Mouse (Mus musculus) ES-E14 (cell line): ENCODE data around the gene Fgf23. TPM values are rescaled to one million over a fixed set of nuclear protein-coding genes. Genes with fewer than 3 reads are reported as not detected.

Experiments
- DNase-seq: peaks from one replicate; pipeline ENCODE4 v3.0.0-alpha.2; 2013; ENCODE audit warnings: low read depth, low spot score
- H3K27ac ChIP-seq: 2 replicates; pipeline ENCODE4 v1.5.1; 2012; ENCODE audit warnings: low read depth, mild to moderate bottlenecking, low read length, moderate library complexity, mixed read lengths; ENCODE audit not compliant: poor library complexity, insufficient read depth, severe bottlenecking
- H3K36me3 ChIP-seq: 2 replicates; pipeline ENCODE4 v1.6.1; 2012; ENCODE audit warnings: mild to moderate bottlenecking, low read length, moderate library complexity, mixed read lengths; ENCODE audit not compliant: control insufficient read depth, poor library complexity, insufficient read depth, severe bottlenecking
- H3K4me1 ChIP-seq, 2 experiments: fragments of 150-350 bp in 1 of 2; sonication (generic) in 1 of 2; 2 replicates each; pipeline ENCODE4 v1.6.1; 2012; ENCODE audit warnings: low read length in 2 of 2, mild to moderate bottlenecking in 1 of 2, mixed read lengths in 1 of 2; ENCODE audit not compliant: control insufficient read depth in 2 of 2, insufficient read depth in 2 of 2, poor library complexity in 1 of 2
- H3K4me3 ChIP-seq, 2 experiments: fragments of 150-350 bp in 1 of 2; sonication (generic) in 1 of 2; 2 replicates each; pipeline ENCODE4 v1.5.1; 2012; ENCODE audit warnings: low read length in 2 of 2, low read depth in 1 of 2, mild to moderate bottlenecking in 1 of 2, mixed read lengths in 1 of 2; ENCODE audit not compliant: insufficient read depth in 1 of 2, poor library complexity in 1 of 2, severe bottlenecking in 1 of 2
- H3K9ac ChIP-seq: 2 replicates; pipeline ENCODE4 v1.6.1; 2012; ENCODE audit warnings: low read depth, mild to moderate bottlenecking, low read length, mixed read lengths; ENCODE audit not compliant: poor library complexity, insufficient read depth, severe bottlenecking
- H3K9me3 ChIP-seq: fragments of 150-350 bp; sonication (generic); 2 replicates; pipeline ENCODE4 v1.6.1; 2012; ENCODE audit warnings: low read depth, mild to moderate bottlenecking, low read length; ENCODE audit not compliant: control insufficient read depth, insufficient read depth
- CHD2 ChIP-seq: IDR thresholded peaks from 2 replicates; pipeline ENCODE4 v1.6.1; 2014; ENCODE audit warnings: mild to moderate bottlenecking, low read depth, low read length, inconsistent platforms
- HCFC1 ChIP-seq: IDR thresholded peaks from 2 replicates; pipeline ENCODE4 v1.6.1; 2012; ENCODE audit warnings: low read length, inconsistent platforms, borderline replicate concordance; ENCODE audit not compliant: insufficient read depth
- MAFK ChIP-seq: IDR thresholded peaks from 2 replicates; pipeline ENCODE4 v1.6.1; 2014; ENCODE audit warnings: mild to moderate bottlenecking, low read depth, low read length, inconsistent platforms; ENCODE audit not compliant: insufficient read depth
- ZC3H11A ChIP-seq: IDR thresholded peaks from 2 replicates; pipeline ENCODE4 v1.6.1; 2012; ENCODE audit warnings: low read depth, mild to moderate bottlenecking, inconsistent platforms, low read length, borderline replicate concordance
- ZNF384 ChIP-seq: IDR thresholded peaks from 2 replicates; pipeline ENCODE4 v1.6.1; 2012; ENCODE audit warnings: low read depth, low read length, inconsistent platforms
- in situ Hi-C, 2 experiments: fragments of 600-800 bp; cut with MboI; formaldehyde crosslinking; loops; one replicate each; pipeline ENCODE4 v1.15.1; 2025; ENCODE audit warnings: low sequenced_read_pairs in 2 of 2, inconsistent platforms in 1 of 2; ENCODE audit not compliant: unreplicated experiment in 2 of 2
- total RNA-seq: library from RNA; depleted of rRNA; stranded (reverse); fragments of 300-350 nt; gene quantifications from 2 replicates; pipeline ENCODE4 v1.2.3, GENCODE M21; 2012

The Fgf23 gene
- total RNA-seq, 1 experiment: not detected

DNA sequence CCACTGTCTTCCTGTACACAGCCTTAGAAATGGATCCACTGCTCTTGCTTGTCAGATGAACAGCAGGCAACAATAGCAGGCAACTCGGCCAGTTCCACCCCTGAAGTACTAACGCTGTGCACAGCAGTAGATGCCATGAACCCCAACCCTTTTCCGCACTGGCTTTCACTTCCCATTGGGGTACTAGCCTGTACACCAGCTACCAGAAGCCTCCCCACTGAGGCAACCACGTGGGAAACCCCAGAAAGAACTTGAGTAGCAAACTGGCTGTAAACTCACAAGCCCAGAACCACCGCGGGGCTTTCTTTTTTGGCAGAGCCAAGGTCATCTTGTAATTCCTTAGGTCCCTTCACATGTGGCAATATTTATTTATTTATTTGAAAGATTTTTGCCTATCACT is 9.1 kb downstream of the Fgf23 start:
- Histone ChIP-seq H3K4me1 (peaks cover 6 to 8% of the 10 kb centered on the region in 2 experiments; a peak in 2 of 4 replicates), H3K4me3 (no peak overlapping the region), H3K36me3 (no peaks in the 10 kb centered on the region; the same call in 1 of the 2 replicates), H3K9me3 (no peaks in the 10 kb centered on the region), H3K27ac (no peak overlapping the region), H3K9ac (no peak overlapping the region)
- DNase-seq: no peak
- no peak for TF ChIP-seq ZC3H11A
- in situ Hi-C loops: no loop called here

DNA sequence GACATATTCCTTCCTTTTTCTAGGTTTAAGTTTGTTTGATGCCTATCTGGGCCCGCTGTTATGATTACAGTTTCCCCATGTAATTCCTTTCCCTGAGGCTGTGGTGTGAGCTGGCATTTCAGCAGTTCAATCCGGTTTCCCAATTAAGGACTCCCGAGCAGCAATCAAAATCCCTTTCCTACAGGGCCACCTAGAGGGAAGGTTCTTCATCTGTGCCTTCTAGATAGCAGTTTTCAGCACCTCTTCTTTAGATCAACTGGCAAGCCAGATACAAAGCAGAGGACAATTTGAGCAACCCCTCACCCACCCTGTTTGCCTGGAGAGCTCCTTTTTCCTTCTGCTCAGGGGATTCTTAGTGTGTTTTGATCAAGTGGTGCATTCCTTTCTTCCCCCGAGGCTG is 14.0 kb downstream of the Fgf23 start:
- Histone ChIP-seq H3K9me3 (no peaks in the 10 kb centered on the region), H3K27ac (no peak overlapping the region), H3K9ac (no peak overlapping the region), H3K4me3 (no peak overlapping the region), H3K36me3 (peaks cover 26% of the 10 kb centered on the region), H3K4me1 (peaks cover 4 to 7% of the 10 kb centered on the region in 2 experiments; a peak in 2 of 4 replicates)
- in situ Hi-C loops: no loop called here
- DNase-seq: no peak
- no peak for TF ChIP-seq ZNF384

DNA sequence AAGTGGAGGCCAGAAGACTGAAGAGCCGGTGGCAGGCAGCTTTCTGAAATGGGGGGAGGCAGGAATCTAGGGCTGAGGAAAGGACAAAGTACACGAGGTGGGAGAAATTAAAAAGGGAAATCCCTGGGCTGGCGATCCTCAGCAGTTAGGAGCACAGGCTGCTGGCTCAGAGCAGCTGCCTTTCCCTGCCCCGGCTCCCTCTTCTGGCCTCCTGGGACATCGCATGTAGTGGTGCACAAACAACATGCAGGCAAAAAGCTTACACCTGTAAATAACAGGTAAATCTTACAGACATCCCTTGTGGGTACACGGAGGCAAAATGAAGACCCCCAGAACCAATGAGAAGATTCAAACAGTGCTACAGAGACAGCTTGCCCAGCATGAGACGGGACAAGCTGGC is 21.9 kb downstream of the Fgf23 start:
- 0 out of 4 replicates have a peak overlapping the region, but pooled peaks of 1 of the 2 experiments have one; percentile 8 for H3K4me3 ChIP-seq

DNA sequence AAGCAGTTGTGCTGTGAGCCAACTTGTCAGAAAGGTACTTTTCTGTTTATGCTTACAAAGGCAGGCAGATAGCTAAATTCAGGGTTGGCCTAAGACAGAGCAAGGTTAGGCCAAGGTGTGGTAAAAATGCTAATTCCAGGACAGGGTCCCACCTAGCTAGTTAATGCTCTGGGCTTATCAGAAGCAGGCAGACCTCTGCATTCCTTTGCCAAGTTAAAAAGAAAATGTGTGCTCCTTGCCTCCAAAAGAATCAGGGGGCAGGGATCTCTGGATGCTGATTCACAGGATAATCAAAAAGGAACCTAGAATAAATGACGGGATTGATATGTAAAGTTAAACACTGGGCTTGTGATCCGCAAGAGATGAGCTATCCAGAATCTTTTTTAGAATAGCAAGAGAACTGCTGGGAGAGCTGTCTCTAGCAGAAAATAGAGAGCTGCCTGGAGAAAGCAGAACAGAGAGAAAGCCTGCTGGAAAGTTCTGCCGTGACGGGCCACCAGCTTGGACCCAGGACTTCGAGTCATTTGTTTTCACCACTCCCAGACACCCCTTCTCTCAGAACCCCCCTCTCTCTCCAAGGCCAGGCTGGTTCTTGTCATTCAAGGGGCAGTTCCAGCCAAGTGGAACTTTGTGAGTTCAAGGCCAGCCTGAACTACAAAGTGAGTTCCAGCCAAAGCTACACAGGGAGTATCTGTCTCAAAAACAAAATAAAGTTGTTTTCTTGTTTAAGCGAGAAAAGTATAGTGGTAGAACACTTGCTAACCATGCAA is 31.0 kb downstream of the Fgf23 start:
- Histone ChIP-seq H3K4me3 (no peak overlapping the region), H3K27ac (peak overlapping the region; percentile 87), H3K36me3 (peaks cover 16% of the 10 kb centered on the region), H3K4me1 (peaks cover 4 to 15% of the 10 kb centered on the region in 2 experiments; a peak in 3 of 4 replicates), H3K9me3 (no peaks in the 10 kb centered on the region), H3K9ac (peak overlapping the region; percentile 40; the same call in 1 of the 2 replicates)
- in situ Hi-C loops: loop anchor here in 1 of 2 experiments (10.0 kb wide), 1 partner anchor 159 kb away; no protein-coding TSS in a partner anchor
- no peak for DNase-seq
- TF ChIP-seq HCFC1: no peak
- TF ChIP-seq ZC3H11A: no peak
- no peak for TF ChIP-seq ZNF384
- no peak for TF ChIP-seq MAFK
- no peak for TF ChIP-seq CHD2

More for the DNA sequence above, 21.9 kb downstream of the Fgf23 start:
- H3K9ac ChIP-seq: no peak overlapping the region
- no peaks in the 10 kb centered on the region for H3K9me3 ChIP-seq
- TF ChIP-seq MAFK: no peak
- H3K36me3 ChIP-seq: peaks cover 16% of the 10 kb centered on the region
- DNase-seq: no peak
- no peak overlapping the region for H3K27ac ChIP-seq
- in situ Hi-C loops: no loop called here
- H3K4me1 ChIP-seq: no peaks in the 10 kb centered on the region
